Mouse (Mus musculus): ENCODE results near the gene Coq7.

Gene Coq7

DNA sequence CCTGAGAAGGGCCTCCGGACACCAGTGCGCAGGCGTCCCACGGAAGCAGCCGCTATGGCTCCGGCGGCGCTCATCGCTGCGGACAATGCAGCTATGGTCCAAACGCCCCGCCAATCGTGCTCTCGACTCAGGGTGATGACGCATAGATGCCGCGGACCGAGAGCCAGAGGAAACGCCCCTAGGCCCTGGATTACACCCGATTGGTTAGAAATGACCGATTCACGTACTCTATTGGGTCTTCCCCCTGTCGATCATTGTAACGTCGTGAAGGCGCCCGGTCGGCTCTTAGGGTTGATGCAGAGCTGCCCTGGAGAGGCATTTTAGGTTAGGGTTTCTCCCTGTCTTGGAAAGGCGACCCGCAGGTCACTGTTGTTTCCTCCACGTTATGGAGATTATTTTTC is at the start of gene Coq7:
Gene Coq7 (minus strand): TSS at position 179 of the 401 bp plus-strand sequence.
- DNase-seq, result peak; percentile 89

DNA sequence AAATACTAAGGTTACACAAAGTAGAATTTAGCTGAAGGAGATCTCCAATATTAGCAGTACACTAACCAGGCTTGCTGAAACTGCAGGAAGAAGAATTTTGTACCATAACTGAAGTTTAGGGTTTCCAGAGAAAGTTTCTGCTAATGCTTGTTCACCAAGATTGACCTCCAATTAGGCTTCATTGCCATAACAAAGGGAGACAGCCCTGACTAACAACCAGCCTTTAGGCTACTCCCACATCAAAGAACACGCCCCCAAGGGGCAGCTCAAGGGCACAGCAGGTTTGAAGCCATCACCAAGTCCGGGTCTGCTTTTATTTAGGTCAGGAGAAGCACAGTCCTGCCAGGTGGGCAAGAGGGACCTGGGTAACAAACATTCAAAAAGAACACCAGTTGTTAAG is 46.8 kb upstream of the Coq7 start:
- DNase-seq, result no peak

DNA sequence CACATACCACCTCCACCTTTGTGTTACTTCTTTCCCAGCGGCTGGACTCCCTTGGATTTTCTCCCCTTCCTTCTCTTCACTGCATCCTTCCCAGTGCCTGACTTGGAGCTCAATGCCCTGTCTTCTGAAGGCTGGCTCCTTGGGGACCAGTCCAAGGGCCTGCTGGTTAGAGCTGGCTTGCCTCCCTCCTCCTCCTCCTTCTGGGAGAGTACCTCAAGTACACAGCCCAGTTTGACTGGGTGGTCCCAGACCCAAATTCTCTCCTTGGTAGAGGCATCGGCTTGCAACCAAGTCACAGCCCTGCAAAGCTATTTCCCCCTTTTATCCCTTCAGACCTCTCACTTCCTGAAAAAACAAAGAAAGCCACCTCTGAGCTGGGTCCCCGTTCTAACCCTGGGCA is 45.1 kb upstream of the Coq7 start:
- no peak for DNase-seq

DNA sequence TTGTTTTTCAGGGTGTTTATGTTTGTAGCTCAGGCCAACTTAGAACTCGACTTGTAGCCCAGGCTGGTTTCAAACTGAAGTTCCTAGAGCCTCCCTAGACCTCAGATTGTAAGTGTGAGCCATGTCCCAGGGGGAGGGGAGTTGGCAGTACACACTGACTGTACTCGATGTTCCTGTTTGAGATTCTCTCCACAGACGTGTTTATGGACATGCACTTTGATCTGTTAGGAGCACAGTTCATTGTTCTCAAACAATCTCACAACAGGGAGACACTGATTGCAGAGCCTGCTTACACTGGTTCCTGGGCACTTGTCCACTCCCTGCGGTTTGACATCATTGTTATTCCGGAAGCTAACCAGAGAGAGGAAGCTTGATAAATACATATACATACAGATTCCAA is 38.9 kb upstream of the Coq7 start:
- DNase-seq, result no peak

- no peak for DNase-seq
Measured at GRCm38 (mm10) chr7:118571350-118571749, 38.2 kb upstream of the Coq7 start.

- no peak for DNase-seq
Measured at GRCm38 (mm10) chr7:118569121-118569543, 36.0 kb upstream of the Coq7 start.

- no peak for DNase-seq
Measured at GRCm38 (mm10) chr7:118554290-118554689, 21.1 kb upstream of the Coq7 start.

GRCm38 (mm10) chr7:118553881-118554280 is 20.7 kb upstream of the Coq7 start:
- DNase-seq, result no peak

DNA sequence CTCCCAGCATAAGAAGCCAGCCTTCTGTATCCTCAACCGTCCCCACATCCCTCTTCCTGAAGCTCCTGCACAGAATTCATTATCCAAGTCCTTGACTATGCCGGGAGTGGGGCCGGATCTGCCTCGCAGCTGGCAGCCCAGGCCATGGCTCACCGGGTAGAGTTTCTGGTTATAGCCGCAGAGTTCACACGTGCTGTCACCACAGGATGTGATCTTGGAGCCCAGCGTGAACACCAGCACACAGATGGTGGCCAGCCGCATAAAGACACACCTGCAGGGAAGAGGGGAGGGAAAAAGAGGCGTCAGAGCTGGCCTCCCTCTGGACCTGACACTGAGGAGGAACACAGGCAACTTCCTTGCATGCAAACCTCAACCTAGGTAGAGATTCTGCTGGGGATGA is 14.3 kb upstream of the Coq7 start:
- DNase-seq, result no peak

DNA sequence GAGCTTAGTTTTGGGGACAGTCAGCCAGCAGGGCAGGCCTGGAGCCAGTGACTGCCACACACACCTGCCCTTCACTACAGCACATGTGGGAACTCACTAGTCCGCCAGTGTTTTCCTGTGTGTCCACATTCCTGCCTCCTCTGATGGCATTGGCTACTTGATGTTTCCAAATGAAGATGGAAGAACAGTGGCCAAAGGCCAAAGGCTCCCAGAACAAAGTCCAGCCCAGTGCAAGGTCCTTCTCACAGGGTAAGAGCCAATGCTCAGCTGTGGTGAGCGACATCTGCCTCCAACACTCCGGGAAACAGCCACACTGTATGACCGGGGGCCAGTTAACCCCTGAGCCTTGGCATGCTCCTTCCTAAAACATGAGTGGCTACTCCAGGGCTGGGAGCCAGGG is 11.0 kb upstream of the Coq7 start:
- no peak for DNase-seq

DNA sequence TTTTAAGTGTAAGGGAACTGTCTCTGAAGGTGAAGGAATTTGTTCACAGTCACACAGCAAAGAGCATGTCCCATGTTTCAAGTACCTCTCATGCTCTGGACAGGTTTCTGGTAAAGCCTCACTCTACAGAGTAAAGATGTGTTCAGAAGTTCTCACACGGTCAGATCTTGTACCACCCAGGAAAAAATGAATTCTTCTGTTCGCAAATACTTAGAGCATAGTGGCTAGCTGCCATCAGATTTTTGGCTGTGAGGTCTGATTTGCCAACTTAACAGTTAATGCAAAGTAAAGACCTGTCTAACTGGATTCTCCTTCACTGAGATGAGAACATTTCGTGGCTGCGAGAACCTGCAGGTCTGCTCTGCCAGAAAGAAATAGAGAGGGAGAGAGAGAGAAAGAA is 1.9 kb upstream of the Coq7 start:
- no peak for DNase-seq

- DNase-seq, result no peak
Measured at GRCm38 (mm10) chr7:118534326-118534725, 1.2 kb upstream of the Coq7 start.

GRCm38 (mm10) chr7:118532519-118533177 is 508 bp downstream of the Coq7 start:
- peak; percentile 98 for DNase-seq

GRCm38 (mm10) chr7:118526967-118527366 is 6.2 kb downstream of the Coq7 start:
- DNase-seq, result no peak

DNA sequence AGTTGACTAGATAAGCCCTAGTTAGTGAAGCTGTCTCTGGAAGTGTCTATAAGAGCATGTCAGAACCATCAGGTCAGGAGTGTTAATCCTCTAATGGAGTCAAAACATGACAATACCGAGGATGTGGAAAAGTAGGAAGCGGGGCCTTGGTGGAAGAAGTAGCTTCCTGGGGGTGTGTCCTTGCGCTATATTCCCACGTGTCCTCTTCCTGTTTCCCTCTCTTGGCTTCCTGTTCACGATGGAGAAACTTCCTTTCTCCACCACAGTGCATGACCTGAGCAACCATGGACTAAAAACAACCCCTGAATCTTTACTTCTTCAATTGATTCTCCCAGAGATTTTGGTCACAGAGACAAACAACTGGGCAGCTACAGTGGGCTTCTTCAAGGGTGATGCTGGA is 11.1 kb downstream of the Coq7 start:
- DNase-seq, result no peak

DNA sequence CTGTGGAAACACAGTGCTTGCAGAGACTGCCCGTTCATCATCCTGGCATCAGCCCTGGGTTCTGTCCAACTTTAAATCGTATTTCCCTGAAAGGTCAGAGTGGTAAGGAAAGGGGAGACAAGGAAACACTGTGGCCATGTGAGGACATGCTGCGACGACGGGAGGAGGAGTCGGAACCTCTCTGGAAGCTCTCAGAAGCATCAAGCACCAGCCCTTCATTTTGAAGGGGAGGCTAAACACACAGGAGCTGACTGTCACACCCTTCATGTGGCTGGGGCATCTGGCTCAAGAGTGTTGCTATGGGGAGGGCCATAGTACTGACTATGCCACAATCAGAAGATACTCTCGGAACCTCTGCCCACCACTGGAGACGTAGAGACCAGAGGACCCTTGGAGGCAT is 13.5 kb downstream of the Coq7 start:
- no peak for DNase-seq

DNA sequence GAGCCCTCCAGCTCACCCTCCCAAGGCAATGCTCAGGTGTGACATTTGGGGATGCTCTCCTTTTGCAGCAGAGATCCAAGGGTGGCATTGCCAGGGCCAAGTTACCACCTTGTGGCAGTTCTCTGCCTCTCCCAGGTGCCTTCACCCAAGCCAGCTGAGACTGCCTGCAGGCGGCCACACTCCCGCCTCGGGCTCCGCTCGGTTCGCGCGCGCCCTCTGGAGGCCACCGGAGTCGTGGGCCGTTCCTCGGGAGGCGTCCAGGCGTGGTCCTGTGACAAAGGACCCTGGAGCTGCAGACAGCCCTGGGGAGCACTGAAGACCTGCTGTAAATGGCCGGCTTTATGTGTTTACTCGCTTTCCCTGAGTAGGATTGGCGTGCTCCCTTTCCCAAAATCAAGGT is 14.5 kb downstream of the Coq7 start:
- peak; percentile 82 for DNase-seq

DNA sequence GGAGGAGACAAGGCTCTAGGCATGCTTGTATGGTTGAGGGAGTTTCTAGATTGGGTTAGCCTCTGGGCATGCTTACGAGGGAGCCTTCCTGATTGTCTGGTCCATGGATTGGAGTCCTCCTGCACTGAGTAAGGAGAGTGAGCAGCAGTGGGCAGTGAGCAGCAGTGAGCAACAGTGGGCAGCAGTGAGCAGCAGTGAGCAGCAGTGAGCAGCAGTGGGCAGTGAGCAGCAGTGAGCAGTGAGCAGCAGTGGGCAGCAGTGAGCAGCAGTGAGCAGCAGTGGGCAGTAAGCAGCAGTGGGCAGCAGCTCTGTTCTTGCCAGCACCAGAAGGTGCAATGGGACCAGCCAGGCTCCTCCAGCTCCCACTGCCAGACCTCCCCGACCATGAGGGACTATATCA is 15.3 kb downstream of the Coq7 start:
- DNase-seq, result no peak

GRCm38 (mm10) chr7:118508556-118508955 is 24.6 kb downstream of the Coq7 start:
- no peak for DNase-seq

- DNase-seq, result no peak
Measured at GRCm38 (mm10) chr7:118503844-118504243, 29.3 kb downstream of the Coq7 start.

DNA sequence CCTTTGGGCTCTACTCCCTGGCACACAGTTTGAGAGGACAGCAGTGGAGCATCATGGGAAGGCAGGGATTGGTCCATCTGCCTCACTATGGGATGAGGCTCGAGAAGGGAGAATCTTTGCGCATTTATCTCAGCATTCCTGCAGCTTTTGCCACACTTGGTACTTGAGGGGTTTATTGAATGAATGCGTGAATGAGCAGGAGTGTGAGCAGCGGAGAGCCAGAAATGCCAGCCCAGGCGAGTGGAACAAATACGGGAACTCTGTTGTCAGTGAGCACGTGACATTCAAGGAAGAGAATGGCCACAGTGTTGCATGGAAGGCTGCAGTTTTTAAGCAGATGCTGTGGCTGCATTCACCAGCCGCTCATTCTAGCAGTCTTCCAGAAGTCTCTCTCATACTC is 30.8 kb downstream of the Coq7 start:
- no peak for DNase-seq

- DNase-seq, result no peak
Measured at GRCm38 (mm10) chr7:118499784-118500435, 33.2 kb downstream of the Coq7 start.

- DNase-seq, result no peak
Measured at GRCm38 (mm10) chr7:118498984-118499783, 34.0 kb downstream of the Coq7 start.

All from right cerebral cortex, postnatal 4 days (tissue).